Mouse (Mus musculus) hindbrain, embryonic 12.5 days (tissue): ENCODE results near the gene Siva1. TPM values are rescaled to one million over a fixed set of nuclear protein-coding genes. Genes with fewer than 3 reads are reported as not detected.
A peak's percentile ranks its signal among the peaks of the same experiment; 100 is the strongest.

ENCODE experiments used
- ATAC-seq: fragments of 200-750 bp; cut with Nextera tagmentation; 2 replicates; pipeline ENCODE4 v1.8.0; 2017; ENCODE audit warnings: moderate TSS enrichment; ENCODE audit not compliant: low FRiP score
- H3K27ac ChIP-seq: fragments of 300-500 bp; sonication (generic); 2 replicates; pipeline ENCODE4 v1.5.1; 2016; ENCODE audit warnings: mild to moderate bottlenecking
- H3K27me3 ChIP-seq: fragments of 300-500 bp; sonication (generic); 2 replicates; pipeline ENCODE4 v1.6.1; 2016; ENCODE audit warnings: mild to moderate bottlenecking
- H3K36me3 ChIP-seq: fragments of 300-500 bp; sonication (generic); 2 replicates; pipeline ENCODE4 v1.6.1; 2016; ENCODE audit warnings: mild to moderate bottlenecking
- H3K4me1 ChIP-seq: fragments of 300-500 bp; sonication (generic); 2 replicates; pipeline ENCODE4 v1.6.1; 2016
- H3K4me2 ChIP-seq: fragments of 300-500 bp; sonication (generic); replicated peaks from 2 replicates; pipeline ENCODE4 v1.6.1; 2016; ENCODE audit warnings: mild to moderate bottlenecking
- H3K4me3 ChIP-seq: fragments of 300-500 bp; sonication (generic); 2 replicates; pipeline ENCODE4 v1.5.1; 2016; ENCODE audit warnings: mild to moderate bottlenecking
- H3K9ac ChIP-seq: fragments of 300-500 bp; sonication (generic); 2 replicates; pipeline ENCODE4 v1.6.1; 2016; ENCODE audit warnings: mild to moderate bottlenecking, moderate library complexity
- H3K9me3 ChIP-seq: fragments of 300-500 bp; sonication (generic); replicated peaks from 2 replicates; pipeline ENCODE4 v1.6.1; 2016; ENCODE audit warnings: mild to moderate bottlenecking
- WGBS: fragments of 180-500 bp; shearing (Covaris S2); methylation state at CpG from one replicate; pipeline ENCODE4 v1.1.7; 2016; 5-methylcytosine and 5-hydroxymethylcytosine counted together
- polyA plus RNA-seq: library from polyadenylated mRNA; unstranded; fragments of >200 nt; fragmentation: Nextera tagmentation; extraction: Ambion mirVana; gene quantifications from 2 replicates; pipeline ENCODE4 v1.2.1, GENCODE M21; 2016

Siva1 gene
- polyA plus RNA-seq, 1 experiment from 2014 or later = 124 TPM

DNA sequence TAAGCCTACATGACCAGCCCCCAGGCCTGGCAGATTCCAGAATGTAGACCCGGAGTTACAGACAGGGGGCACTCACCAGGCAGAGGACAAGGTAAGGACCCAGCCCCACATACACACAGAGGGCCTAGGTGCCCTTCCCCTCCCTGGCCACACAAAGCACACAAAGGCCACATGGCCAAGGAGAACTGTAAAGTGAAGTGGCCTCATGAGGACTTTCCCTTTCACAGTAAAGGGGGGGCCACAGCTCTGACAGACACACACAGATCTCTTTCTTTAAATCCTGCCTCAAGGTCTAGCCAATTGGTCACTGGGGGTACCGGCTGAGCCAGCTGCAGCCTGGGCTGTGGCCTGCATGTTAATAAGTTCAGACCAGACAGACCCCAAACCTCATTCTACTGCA is 19.6 kb downstream of the Siva1 start:
- Histone ChIP-seq H3K27ac (peak overlapping the region; percentile 93), H3K4me2 (peak overlapping the region; percentile 24; the same call in 1 of the 2 replicates), H3K27me3 (no peaks in the 10 kb centered on the region), H3K36me3 (peaks cover 60% of the 10 kb centered on the region), H3K9ac (peak overlapping the region; percentile 49), H3K9me3 (no peaks in the 10 kb centered on the region), H3K4me3 (no peak overlapping the region), H3K4me1 (peaks cover 87% of the 10 kb centered on the region)
- WGBS = 22% methylated on average over 2 of the region's 2 CpGs
- peak; percentile 51 for ATAC-seq

DNA sequence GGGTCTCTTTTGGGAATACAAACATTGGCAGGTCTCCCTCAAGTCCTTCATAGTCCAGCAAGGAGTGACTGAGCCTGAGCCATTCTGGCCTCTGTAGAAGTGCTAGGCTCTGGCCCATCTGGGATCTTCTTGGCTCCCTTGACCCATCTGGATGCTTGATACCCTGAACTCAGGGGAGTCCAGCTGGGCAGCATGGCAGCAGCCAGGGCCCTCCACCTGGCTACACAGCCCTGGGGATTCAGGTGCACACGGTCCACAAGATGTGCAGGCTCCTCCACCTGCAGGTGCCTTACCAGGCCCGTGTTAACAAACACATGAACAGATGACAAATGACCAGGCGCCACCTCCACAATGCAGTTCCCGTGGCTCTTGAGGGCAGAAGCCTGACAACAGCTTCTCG is 20.2 kb downstream of the Siva1 start:
- H3K9ac ChIP-seq = peak overlapping the region; percentile 37; the same call in 1 of the 2 replicates

DNA sequence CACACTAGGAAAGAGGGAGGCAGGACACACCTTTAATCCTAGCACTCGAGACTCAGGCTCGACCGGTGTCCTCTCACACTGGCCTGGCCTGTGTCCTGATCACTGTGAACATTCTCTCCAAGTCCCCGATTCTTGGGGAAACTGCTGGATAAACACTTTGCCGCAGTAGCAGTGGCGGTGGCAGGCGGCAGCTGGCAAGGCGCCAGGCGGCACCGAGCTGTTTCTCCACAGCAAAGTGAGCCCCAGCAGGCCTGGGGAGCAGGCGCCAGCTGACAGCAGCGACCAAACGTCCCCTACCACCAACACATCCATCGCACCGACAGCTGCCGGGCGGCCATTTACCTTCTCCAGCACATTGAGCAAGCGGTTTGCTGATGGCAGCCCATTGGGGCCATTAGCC is 21.0 kb downstream of the Siva1 start:
- Histone ChIP-seq H3K9me3 (no peaks in the 10 kb centered on the region), H3K4me3 (no peak overlapping the region), H3K27me3 (no peaks in the 10 kb centered on the region), H3K4me1 (peaks cover 87% of the 10 kb centered on the region), H3K4me2 (peak overlapping the region; percentile 24), H3K36me3 (peaks cover 64% of the 10 kb centered on the region), H3K9ac (no peak overlapping the region), H3K27ac (peak overlapping the region; percentile 93)
- ATAC-seq = no peak
- WGBS = 41% methylated on average over 18 of the region's 18 CpGs

More for the DNA sequence above, 20.2 kb downstream of the Siva1 start:
- no peaks in the 10 kb centered on the region for H3K27me3 ChIP-seq
- no peak overlapping the region for H3K4me3 ChIP-seq
- no peak for ATAC-seq
- H3K4me2 ChIP-seq = peak overlapping the region; percentile 24
- H3K36me3 ChIP-seq = peaks cover 60% of the 10 kb centered on the region
- no peaks in the 10 kb centered on the region for H3K9me3 ChIP-seq
- peaks cover 84% of the 10 kb centered on the region for H3K4me1 ChIP-seq
- WGBS = 63% methylated on average over 5 of the region's 5 CpGs
- H3K27ac ChIP-seq = peak overlapping the region; percentile 93

DNA sequence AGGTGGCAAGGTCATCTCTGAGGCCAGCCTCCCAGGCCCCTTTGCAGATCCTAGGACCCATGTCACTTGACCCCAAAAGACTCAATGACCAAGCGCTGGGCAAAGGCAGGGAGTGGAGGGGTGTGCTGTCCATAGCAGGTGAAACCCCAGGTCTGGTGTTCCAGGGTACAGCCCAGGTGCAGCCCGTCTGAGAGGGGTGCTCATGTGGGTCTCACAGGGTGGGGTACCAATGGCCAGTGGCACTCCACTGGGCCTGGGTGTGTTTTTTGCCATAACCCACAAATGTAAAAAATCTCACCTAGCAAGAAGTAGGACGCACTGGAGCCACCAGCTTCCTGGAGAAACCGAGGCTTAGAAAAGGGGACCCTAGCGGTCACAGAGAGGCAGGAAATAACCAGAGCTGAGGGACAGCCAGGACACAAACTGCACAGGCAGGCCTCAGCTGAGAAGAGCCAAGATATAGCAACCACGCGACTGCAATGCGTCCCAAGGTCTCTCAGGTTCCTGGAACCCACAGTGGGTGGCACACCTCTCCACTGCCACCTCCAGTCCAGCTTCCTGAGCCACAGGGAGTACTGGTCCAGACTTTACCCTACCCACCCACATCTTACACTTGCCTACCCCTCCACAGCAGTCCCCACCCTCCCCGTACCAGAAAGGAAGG is 21.5 kb downstream of the Siva1 start:
- no peaks in the 10 kb centered on the region for H3K9me3 ChIP-seq
- H3K27ac ChIP-seq = peak overlapping the region; percentile 93
- ATAC-seq = no peak
- H3K9ac ChIP-seq = 0 out of 2 replicates have a peak overlapping the region, but pooled peaks have one; percentile 8
- 0 out of 2 replicates have a peak overlapping the region, but pooled peaks have one; percentile 9 for H3K4me2 ChIP-seq
- H3K4me1 ChIP-seq = peaks cover 86% of the 10 kb centered on the region
- peaks cover 64% of the 10 kb centered on the region for H3K36me3 ChIP-seq
- WGBS = 90% methylated on average over 9 of the region's 9 CpGs
- H3K4me3 ChIP-seq = no peak overlapping the region
- no peaks in the 10 kb centered on the region for H3K27me3 ChIP-seq

DNA sequence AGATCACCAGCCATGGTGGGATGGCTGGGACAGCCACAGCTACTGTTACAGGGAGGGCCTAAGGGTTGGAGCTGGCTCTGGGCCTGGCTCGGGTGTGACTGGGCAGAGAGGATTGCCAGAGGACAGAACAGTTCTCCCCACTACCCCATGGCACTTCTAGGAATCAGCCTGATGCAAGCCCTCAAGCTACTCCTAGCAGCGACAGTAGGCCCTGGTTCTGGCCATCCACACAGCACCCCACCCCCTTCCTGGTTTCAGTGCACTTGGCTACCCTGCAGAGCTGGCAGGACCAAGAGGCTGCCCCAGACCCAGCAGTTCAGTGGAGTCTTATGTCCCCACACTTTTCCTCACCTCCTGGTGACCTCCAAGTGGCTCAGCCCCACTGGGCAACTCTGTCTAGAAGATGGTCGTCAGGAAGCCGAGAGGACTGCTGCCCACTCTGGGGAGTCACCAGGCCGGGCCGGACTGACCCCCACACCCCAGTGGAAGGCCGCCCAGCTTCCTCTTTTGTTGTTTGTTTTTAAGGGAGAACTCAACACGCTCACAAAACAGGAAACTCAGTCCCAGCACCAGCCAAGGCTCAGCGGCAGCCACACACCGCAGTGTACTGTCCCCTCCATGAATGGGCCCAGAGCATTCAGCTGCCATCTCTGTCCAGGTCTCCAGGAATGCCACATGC is 23.3 kb downstream of the Siva1 start:
- peak overlapping the region; percentile 93 for H3K27ac ChIP-seq
- peak overlapping the region; percentile 18; the same call in 1 of the 2 replicates for H3K9ac ChIP-seq
- H3K4me3 ChIP-seq = no peak overlapping the region
- 88% methylated on average over 10 of the region's 10 CpGs for WGBS
- ATAC-seq = no peak
- peaks cover 57% of the 10 kb centered on the region for H3K36me3 ChIP-seq
- peaks cover 86% of the 10 kb centered on the region for H3K4me1 ChIP-seq
- H3K4me2 ChIP-seq = no peak overlapping the region
- H3K9me3 ChIP-seq = no peaks in the 10 kb centered on the region
- H3K27me3 ChIP-seq = no peaks in the 10 kb centered on the region

DNA sequence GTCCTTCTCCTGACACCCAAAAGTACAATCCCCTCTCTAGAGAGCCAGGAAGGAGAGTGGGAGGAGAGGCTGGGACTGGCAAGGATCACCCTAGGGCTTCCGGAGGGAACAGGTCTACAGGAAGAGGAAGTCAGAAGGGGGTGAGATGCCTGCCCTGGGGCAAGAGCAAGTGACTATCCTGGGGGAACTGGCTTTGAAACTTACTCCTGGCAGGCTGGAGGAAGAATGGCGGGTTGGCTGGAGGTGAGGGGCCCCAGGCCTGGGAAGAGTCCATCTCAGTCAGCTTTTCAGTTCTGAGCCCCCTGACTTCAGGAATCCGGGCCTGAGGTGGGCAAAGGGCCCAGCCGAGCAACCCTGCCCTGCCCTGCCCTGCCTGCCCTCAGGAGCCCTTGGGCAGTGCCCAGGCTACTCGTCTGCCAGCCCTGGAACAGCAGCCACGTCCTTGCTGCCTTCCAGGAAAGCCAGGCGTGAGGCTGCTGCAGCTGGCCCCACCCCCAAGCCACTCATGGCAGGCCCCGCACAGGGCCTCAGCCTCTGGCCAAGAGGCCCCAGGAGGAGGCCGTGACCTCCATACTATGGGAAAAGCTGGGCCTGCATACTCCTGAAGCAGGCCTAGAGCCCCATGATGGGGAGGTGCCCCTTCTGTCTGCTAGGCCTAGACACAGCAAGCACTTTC is 26.4 kb downstream of the Siva1 start:
- H3K36me3 ChIP-seq = peaks cover 54% of the 10 kb centered on the region
- peak overlapping the region; percentile 91 for H3K4me2 ChIP-seq

DNA sequence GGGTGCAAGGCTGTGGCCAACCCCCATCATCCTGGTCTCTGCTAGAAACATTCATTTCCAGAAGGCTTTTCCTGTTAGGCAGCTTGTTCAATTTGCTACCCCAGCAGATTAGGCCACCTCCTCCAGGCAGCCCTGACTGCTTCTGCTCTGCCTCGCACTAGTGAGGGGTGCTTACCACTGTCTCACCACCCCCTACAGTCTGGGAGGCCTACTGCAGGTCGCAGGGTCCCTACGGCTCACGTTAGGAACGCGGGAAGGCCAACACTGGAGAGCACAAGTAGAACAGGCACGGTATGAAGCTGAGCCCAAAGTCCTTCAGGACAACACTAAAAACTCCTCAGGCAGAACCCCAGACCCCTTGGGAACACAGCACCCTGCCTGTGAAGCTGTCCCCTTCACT is 27.4 kb downstream of the Siva1 start:
- Histone ChIP-seq H3K27me3 (no peaks in the 10 kb centered on the region), H3K9me3 (no peaks in the 10 kb centered on the region), H3K27ac (no peak overlapping the region), H3K4me2 (peak overlapping the region; percentile 91), H3K9ac (peak overlapping the region; percentile 100; the same call in 1 of the 2 replicates), H3K4me3 (peak overlapping the region; percentile 99; the same call in 1 of the 2 replicates), H3K36me3 (peaks cover 44% of the 10 kb centered on the region), H3K4me1 (peaks cover 62% of the 10 kb centered on the region)
- no peak for ATAC-seq
- 75% methylated on average over 7 of the region's 7 CpGs for WGBS

More for the DNA sequence above, 26.4 kb downstream of the Siva1 start:
- WGBS = 46% methylated on average over 9 of the region's 9 CpGs
- Histone ChIP-seq H3K9me3 (no peaks in the 10 kb centered on the region), H3K4me3 (no peak overlapping the region), H3K4me1 (peaks cover 72% of the 10 kb centered on the region), H3K9ac (peak overlapping the region; percentile 55), H3K27ac (peak overlapping the region; percentile 57; the same call in 1 of the 2 replicates), H3K27me3 (no peaks in the 10 kb centered on the region)
- ATAC-seq = no peak

DNA sequence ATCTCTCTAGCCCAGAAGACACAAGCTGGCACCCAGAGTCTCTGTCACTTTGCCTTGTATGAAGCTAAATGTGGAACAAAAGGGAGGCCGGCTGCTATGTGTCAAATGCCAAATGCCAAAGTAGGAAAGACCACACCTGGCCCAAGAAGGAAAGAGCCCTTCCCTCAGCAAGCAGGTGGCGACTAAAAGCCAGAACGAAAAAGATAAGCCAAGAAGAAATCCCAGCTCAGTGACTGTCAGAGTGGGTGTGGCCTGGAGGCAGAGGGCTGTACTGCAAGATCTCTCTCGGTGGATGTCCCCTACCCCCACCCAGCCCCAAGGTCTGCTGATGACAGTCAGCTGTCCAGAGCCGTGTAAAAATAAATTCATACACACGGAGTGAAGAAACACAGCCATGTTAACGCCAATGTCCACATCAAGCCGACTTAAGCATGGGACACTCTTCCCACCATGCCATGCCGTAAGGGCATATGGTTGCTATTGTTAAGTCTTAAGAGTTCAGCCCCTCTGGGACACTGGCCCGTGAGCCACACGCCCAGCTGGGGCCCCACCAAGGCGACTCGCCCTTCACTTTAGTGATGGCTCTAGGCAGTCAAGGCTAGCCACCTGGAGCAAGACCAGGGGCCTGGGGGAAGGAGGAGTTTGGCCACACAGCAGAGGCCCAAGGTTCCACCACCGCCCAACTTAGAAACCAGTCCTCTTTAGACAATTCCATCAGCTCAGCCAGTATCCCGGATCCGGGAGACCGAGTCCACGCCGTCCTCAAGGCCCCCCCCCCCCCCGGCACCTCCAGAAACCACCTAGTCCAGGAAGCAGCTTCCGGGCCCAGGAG is 28.5 kb downstream of the Siva1 start:
- peak overlapping the region; percentile 100 for H3K9ac ChIP-seq
- H3K27ac ChIP-seq = peak overlapping the region; percentile 96
- H3K4me2 ChIP-seq = peak overlapping the region; percentile 91
- 5% methylated on average over 21 of the region's 21 CpGs for WGBS
- no peaks in the 10 kb centered on the region for H3K9me3 ChIP-seq
- peaks cover 34% of the 10 kb centered on the region for H3K36me3 ChIP-seq
- peak; percentile 39; the same call in 1 of the 2 replicates for ATAC-seq
- peaks cover 53% of the 10 kb centered on the region for H3K4me1 ChIP-seq
- peak overlapping the region; percentile 99 for H3K4me3 ChIP-seq
- peaks cover 9% of the 10 kb centered on the region for H3K27me3 ChIP-seq

DNA sequence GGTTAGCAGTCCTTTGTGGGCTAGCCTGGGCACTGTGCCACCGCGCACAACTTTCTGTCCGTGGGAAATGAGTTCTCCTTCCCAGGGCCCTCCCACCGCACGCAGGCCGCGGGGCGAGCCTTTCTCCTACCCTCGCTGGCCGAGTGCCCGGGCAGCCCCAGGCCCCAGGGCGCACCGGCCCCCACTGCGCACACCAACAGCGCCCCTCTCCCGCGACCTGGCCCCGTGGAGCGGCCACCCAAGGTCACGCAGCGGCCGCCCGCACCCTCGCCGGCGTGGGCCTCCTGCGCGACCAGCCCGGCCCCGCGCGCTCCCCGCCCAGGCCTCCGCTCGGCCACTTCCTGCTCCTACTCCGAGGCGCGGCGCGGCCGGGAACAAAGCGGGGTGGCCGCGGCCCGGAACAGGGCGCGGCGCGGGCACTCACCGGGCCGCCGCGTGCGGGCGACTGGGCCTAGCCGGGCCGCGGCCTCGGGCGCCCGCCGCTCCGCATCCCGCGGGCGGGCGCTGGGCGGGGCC is 29.2 kb downstream of the Siva1 start:
- Histone ChIP-seq H3K4me1 (peaks cover 55% of the 10 kb centered on the region), H3K27ac (peak overlapping the region; percentile 96), H3K27me3 (peaks cover 16% of the 10 kb centered on the region), H3K9ac (peak overlapping the region; percentile 100), H3K36me3 (peaks cover 27% of the 10 kb centered on the region), H3K4me3 (peak overlapping the region; percentile 99), H3K4me2 (peak overlapping the region; percentile 91), H3K9me3 (no peaks in the 10 kb centered on the region)
- WGBS = 0% methylated on average over 58 of the region's 68 CpGs
- peak; percentile 13; the same call in 1 of the 2 replicates for ATAC-seq

DNA sequence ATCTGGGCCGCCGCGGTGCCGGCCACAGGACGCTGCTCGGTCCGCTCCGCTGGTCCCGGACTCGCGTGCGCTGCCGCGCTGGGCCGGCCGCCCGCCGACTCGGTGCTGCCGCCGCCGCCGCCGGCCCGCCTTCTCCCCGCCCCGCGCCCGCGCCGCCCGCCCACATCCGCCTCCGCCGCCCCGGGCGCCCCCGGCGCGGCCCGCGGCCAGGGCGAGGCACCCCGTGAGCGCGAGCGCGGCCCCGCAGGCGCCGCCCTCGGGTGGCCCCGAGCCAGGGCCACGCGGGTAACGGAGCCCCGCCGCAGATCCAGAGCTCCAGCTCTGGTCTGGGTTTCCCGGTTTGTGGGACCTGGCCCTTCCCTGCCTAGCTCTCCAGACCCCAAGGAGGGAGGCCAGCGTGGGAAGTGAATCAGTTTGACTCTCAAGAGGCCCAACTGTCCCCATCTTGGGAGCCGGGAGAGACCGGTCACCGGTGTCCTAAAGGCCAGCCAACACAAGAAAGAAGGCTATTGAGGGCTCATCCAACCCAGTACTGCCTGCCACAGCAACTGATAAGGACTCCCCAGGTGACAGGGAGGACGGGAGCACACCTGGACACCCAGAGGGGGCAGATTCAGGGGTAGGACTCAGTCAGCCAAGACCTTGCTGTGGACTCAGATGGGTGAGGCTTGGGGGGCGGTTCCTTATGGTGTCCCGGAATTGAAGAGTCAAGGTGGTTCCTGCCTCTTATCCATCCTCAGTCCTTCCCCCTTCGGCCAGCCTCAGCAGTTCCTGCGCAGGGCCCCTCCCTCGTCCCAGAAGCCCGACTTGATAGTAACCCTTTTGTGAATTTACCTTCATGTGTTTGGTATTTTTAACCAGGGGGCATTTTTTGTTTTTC is 29.9 kb downstream of the Siva1 start, which contains the start of gene Akt1:
Akt1 (minus strand) TSS at position 753 of the 880 bp plus-strand sequence.
- no peaks in the 10 kb centered on the region for H3K9me3 ChIP-seq
- H3K4me3 ChIP-seq = peak within 1 kb of the TSS; percentile 99
- H3K9ac ChIP-seq = peak within 1 kb of the TSS; percentile 100
- ATAC-seq = peak; percentile 5; the same call in 1 of the 2 replicates
- peaks cover 60% of the 10 kb centered on the region for H3K4me1 ChIP-seq
- H3K27ac ChIP-seq = peak within 1 kb of the TSS; percentile 96
- peaks cover 24% of the 10 kb centered on the region for H3K27me3 ChIP-seq
- WGBS = under 1% methylated on average over 62 of the region's 70 CpGs
- H3K4me2 ChIP-seq = peak within 1 kb of the TSS; percentile 91
- H3K36me3 ChIP-seq = peaks cover 20% of the 10 kb centered on the region
